7 mouse cellular contexts compared by ENCODE assay signal in the genomic region with DNA sequence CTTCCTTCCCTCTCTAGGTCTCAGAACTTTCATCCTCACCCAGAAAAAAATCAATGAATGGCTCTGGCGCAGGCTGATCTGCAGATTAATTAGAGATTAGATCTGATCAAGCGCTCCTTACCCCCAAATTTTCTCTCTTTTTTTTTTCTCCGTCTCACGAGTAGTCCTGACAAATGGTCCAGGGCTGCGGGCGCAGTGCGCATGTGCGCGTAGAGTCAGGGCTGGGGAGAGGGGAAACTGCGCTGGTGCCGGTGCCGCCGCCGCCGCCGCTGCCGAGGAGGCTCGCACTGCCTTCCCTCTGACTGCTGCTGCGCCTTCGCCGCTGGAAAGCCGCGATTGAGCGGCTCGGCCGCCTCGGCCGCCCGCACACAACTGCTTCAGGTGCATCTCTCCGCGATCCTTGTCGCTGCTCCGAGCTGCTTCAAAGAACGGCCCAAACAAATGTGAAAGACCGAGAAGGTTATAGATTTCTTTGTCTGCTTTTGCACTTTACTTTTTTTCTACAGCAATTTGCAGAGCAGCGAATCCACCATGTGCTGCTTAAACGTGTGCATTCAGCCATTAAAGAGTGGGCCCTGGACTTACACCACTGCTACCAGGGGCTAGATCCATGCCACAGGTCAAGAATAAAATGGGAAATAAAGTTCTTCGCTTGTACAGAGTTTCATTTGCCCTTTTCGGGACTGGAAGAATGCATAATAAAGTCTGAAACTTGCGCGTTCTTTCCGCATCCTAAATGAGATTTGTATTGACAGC. TPM values are rescaled to one million over a fixed set of nuclear protein-coding genes. Genes with fewer than 3 reads are reported as not detected.
DNase-seq lines count a peak whose midpoint lies in the region; ATAC-seq and TF ChIP-seq lines count a peak whose summit lies in the region.

A gene (minus strand): TSS at position 182 of the 756 bp plus-strand sequence.

- H3K4me2 ChIP-seq in limb, embryonic 12.5 days, result peak within 1 kb of the TSS; percentile 70
- H3K4me2 ChIP-seq in midbrain, embryonic 14.5 days (ENCODE audit: low read length), result peak within 1 kb of the TSS; percentile 98

- whole genome bisulfite sequencing in embryonic facial prominence, embryonic 10.5 days, result 1% methylated on average over 42 of the region's 42 CpGs
- WGBS in heart, adult 2 months, result 8% methylated on average over 42 of the region's 42 CpGs
- WGBS in kidney, adult 2 months, result 8% methylated on average over 42 of the region's 42 CpGs
- WGBS in limb, embryonic 12.5 days, result 2% methylated on average over 42 of the region's 42 CpGs
- under 1% methylated on average over 42 of the region's 42 CpGs for WGBS in midbrain, embryonic 14.5 days

- TF ChIP-seq POLR2A in heart, adult 2 months (IDR thresholded peaks at IDR 0.05; ENCODE audit: insufficient read depth, low read depth, low read length), result no peak
- no peak for TF ChIP-seq POLR2A in kidney, adult 2 months (IDR thresholded peaks at IDR 0.05; ENCODE audit: low read depth, low read length)

- DNase-seq in adrenal gland, postnatal 14 days, result peak; percentile 95
- DNase-seq in embryonic facial prominence, embryonic 10.5 days (ENCODE audit: low spot score), result peak; percentile 94
- DNase-seq in heart, adult 2 months, result peak; percentile 87 to 90
- DNase-seq in kidney, adult 2 months, result peak; percentile 91
- peak; percentile 96 for DNase-seq in midbrain, embryonic 14.5 days
- DNase-seq in spleen, adult 18-20 months, result peak; percentile 81 to 88

- no peaks in the 10 kb centered on the region for H3K9me3 ChIP-seq in embryonic facial prominence, embryonic 10.5 days
- H3K9me3 ChIP-seq in limb, embryonic 12.5 days, result no peaks in the 10 kb centered on the region
- no peaks in the 10 kb centered on the region for H3K9me3 ChIP-seq in midbrain, embryonic 14.5 days (ENCODE audit: control insufficient read depth, low read length)

- H3K4me1 ChIP-seq in embryonic facial prominence, embryonic 10.5 days, result peaks cover 26% of the 10 kb centered on the region
- no peaks in the 10 kb centered on the region; the same call in 1 of the 2 replicates for H3K4me1 ChIP-seq in heart, adult 2 months (ENCODE audit: control insufficient read depth, insufficient read depth, low read length)
- H3K4me1 ChIP-seq in kidney, adult 2 months (ENCODE audit: control insufficient read depth, insufficient read depth, low read length), result no peaks in the 10 kb centered on the region
- peaks cover 21% of the 10 kb centered on the region for H3K4me1 ChIP-seq in limb, embryonic 12.5 days (replicated peaks)
- peaks cover 17% of the 10 kb centered on the region; the same call in 1 of the 2 replicates for H3K4me1 ChIP-seq in midbrain, embryonic 14.5 days (ENCODE audit: control insufficient read depth, insufficient read depth, low read length)

- no peak for TF ChIP-seq CTCF in heart, adult 2 months (IDR thresholded peaks at IDR 0.05)
- TF ChIP-seq CTCF in kidney, adult 2 months (conservative IDR thresholded peaks at IDR 0.05; ENCODE audit: insufficient read depth, insufficient read length, low read depth, low read length), result no peak

- intact Hi-C loops in heart, adult 2 months (cut with DNase I), result loop anchor here (10.0 kb wide), 1 partner anchor 379 kb away; a partner anchor contains a TSS

- no peaks in the 10 kb centered on the region for H3K79me2 ChIP-seq in heart, adult 2 months (replicated peaks; ENCODE audit: control insufficient read depth, insufficient read depth, low read length)

- peak within 1 kb of the TSS; percentile 98 for H3K27ac ChIP-seq in embryonic facial prominence, embryonic 10.5 days (replicated peaks)
- H3K27ac ChIP-seq in heart, adult 2 months, result peak within 1 kb of the TSS; percentile 43
- peak within 1 kb of the TSS; percentile 76 for H3K27ac ChIP-seq in kidney, adult 2 months (ENCODE audit: insufficient read depth, low read depth, low read length)
- H3K27ac ChIP-seq in limb, embryonic 12.5 days, result peak within 1 kb of the TSS; percentile 99
- H3K27ac ChIP-seq in midbrain, embryonic 14.5 days (replicated peaks; ENCODE audit: low read depth, low read length), result peak within 1 kb of the TSS; percentile 96

- peak; percentile 81; the same call in 1 of the 2 replicates for ATAC-seq in limb, embryonic 12.5 days (ENCODE audit: insufficient number of reproducible peaks, insufficient read depth, low FRiP score, low TSS enrichment, low read depth)
- peak; percentile 84 for ATAC-seq in midbrain, embryonic 14.5 days (ENCODE audit: low FRiP score, low TSS enrichment)

- H3K4me3 ChIP-seq in embryonic facial prominence, embryonic 10.5 days, result peak within 1 kb of the TSS; percentile 85
- H3K4me3 ChIP-seq in heart, adult 2 months, result peak within 1 kb of the TSS; percentile 93
- H3K4me3 ChIP-seq in kidney, adult 2 months (ENCODE audit: insufficient read depth, low read depth, low read length), result peak within 1 kb of the TSS; percentile 98
- peak within 1 kb of the TSS; percentile 95 for H3K4me3 ChIP-seq in limb, embryonic 12.5 days (replicated peaks)
- peak within 1 kb of the TSS; percentile 86 for H3K4me3 ChIP-seq in midbrain, embryonic 14.5 days (replicated peaks; ENCODE audit: low read depth, low read length)

- H3K9ac ChIP-seq in heart, adult 2 months (ENCODE audit: low read depth, low read length), result peak within 1 kb of the TSS; percentile 94
- peak within 1 kb of the TSS; percentile 99 for H3K9ac ChIP-seq in limb, embryonic 12.5 days (replicated peaks)
- H3K9ac ChIP-seq in midbrain, embryonic 14.5 days (replicated peaks; ENCODE audit: low read length), result peak within 1 kb of the TSS; percentile 90

- no peak for TF ChIP-seq EP300 in heart, adult 2 months (IDR thresholded peaks at IDR 0.05; ENCODE audit: insufficient read depth, low read depth, low read length)

- no peaks in the 10 kb centered on the region for H3K27me3 ChIP-seq in embryonic facial prominence, embryonic 10.5 days (replicated peaks; ENCODE audit: low read depth, poor library complexity, severe bottlenecking)
- H3K27me3 ChIP-seq in heart, adult 2 months (ENCODE audit: control insufficient read depth, insufficient read depth, low read length), result no peaks in the 10 kb centered on the region
- H3K27me3 ChIP-seq in kidney, adult 2 months (replicated peaks; ENCODE audit: control insufficient read depth, insufficient read depth, low read length), result no peaks in the 10 kb centered on the region
- no peaks in the 10 kb centered on the region for H3K27me3 ChIP-seq in limb, embryonic 12.5 days
- H3K27me3 ChIP-seq in midbrain, embryonic 14.5 days (ENCODE audit: control insufficient read depth, insufficient read depth, low read length), result no peaks in the 10 kb centered on the region

- H3K36me3 ChIP-seq in embryonic facial prominence, embryonic 10.5 days (replicated peaks), result peaks cover 3% of the 10 kb centered on the region; the same call in 1 of the 2 replicates
- H3K36me3 ChIP-seq in heart, adult 2 months (ENCODE audit: control insufficient read depth, insufficient read depth, low read length), result no peaks in the 10 kb centered on the region
- no peaks in the 10 kb centered on the region for H3K36me3 ChIP-seq in kidney, adult 2 months (ENCODE audit: control insufficient read depth, insufficient read depth, low read length)
- no peaks in the 10 kb centered on the region for H3K36me3 ChIP-seq in limb, embryonic 12.5 days
- no peaks in the 10 kb centered on the region for H3K36me3 ChIP-seq in midbrain, embryonic 14.5 days (ENCODE audit: control insufficient read depth, insufficient read depth, low read length)

RNA-seq across cellular contexts. Expression of the gene that starts here (rescaled TPM):
- 17.2 and 19.3 TPM in 2 replicates for total RNA-seq in adrenal gland, postnatal 14 days (2021)
- 20.0 and 21.0 TPM in 2 replicates for polyA plus RNA-seq in embryonic facial prominence, embryonic 10.5 days (2016; fragmentation: Nextera tagmentation; extraction: Ambion mirVana)
- total RNA-seq in heart, adult 2 months (2021), result 1 to 10 TPM; 7.3 to 8.6 TPM
- 1.9 and 3.5 TPM in 2 replicates for polyA plus RNA-seq in heart, adult 2 months (2012; rRNA removed)
- polyA plus RNA-seq in kidney, adult 2 months (2012; rRNA removed), result 3.4 and 3.6 TPM in 2 replicates
- 38.3 and 38.8 TPM in 2 replicates for polyA plus RNA-seq in limb, embryonic 12.5 days (2016; fragmentation: Nextera tagmentation; extraction: Ambion mirVana)
- 29.3 and 35.3 TPM in 2 replicates for polyA plus RNA-seq in midbrain, embryonic 14.5 days (2014; fragmentation: Nextera tagmentation; extraction: Ambion mirVana)

Comparison
In these comparisons a context has a peak if more than half of its experiments do, and no peak if none do; other contexts are left out.
1. Peak in every context shown above with its lines: DNase-seq, ATAC-seq, H3K4me3 ChIP-seq and H3K27ac ChIP-seq.
2. H3K27ac ChIP-seq: peak in every context shown above with its lines; median percentile 99 in limb, embryonic 12.5 days; 98 in embryonic facial prominence, embryonic 10.5 days; 96 in midbrain, embryonic 14.5 days; 76 in kidney, adult 2 months; 43 in heart, adult 2 months.